Mouse (Mus musculus): ENCODE results near the gene Bicdl2. TPM values are rescaled to one million over a fixed set of nuclear protein-coding genes. Genes with fewer than 3 reads are reported as not detected.
A peak's percentile ranks its signal among the peaks of the same experiment; 100 is the strongest.

Bicdl2 gene
- polyA plus RNA-seq, 1 experiment from 2014 or later = 21.3 TPM

DNA sequence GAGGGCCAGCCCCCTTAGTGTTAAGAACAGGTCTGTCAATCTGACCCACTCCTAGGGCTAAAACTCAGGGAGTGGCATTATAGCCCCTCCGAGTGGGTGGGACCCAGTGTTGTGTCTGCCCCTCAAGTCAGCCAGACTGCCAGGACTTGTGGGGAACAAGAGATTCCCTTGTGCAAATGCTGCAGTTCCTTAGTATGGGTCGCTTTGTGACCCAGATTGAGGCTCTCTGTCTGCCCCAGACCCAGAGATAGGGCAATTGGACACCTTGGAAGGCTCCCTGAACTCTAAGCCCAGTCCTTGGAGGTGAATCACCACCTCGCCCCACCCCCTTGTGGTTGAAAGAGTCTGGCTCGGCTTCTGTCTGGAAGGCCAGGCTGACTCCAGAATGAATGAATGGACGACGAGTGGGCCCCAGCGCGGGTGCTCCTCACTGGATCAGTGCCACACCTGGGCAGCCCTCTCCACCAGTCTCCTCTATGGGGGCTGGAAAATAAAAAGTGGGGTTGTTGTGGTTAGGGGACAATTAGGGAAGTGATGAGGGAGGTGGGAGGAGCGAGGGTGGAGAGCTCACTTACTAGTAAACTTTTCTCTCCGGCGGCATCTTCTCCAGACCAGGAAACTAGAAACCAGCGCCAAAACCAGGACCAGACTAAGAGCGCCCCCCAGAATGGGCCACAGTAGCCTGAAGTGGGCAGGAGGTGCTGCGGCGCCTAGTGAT lies 15.4 kb downstream of the Bicdl2 start:
- Histone ChIP-seq H3K27me3 (peaks cover 24% of the 10 kb centered on the region), H3K9me3 (no peaks in the 10 kb centered on the region), H3K27ac (peak overlapping the region; percentile 79), H3K36me3 (no peaks in the 10 kb centered on the region), H3K4me3 (peak overlapping the region; percentile 64), H3K9ac (peak overlapping the region; percentile 46), H3K4me2 (peak overlapping the region; percentile 95), H3K4me1 (peaks cover 54% of the 10 kb centered on the region)
- ATAC-seq (ENCODE audit: insufficient number of reproducible peaks, low FRiP score, low TSS enrichment, low read depth) = no peak
- 9% methylated on average over 15 of the region's 15 CpGs for WGBS

DNA sequence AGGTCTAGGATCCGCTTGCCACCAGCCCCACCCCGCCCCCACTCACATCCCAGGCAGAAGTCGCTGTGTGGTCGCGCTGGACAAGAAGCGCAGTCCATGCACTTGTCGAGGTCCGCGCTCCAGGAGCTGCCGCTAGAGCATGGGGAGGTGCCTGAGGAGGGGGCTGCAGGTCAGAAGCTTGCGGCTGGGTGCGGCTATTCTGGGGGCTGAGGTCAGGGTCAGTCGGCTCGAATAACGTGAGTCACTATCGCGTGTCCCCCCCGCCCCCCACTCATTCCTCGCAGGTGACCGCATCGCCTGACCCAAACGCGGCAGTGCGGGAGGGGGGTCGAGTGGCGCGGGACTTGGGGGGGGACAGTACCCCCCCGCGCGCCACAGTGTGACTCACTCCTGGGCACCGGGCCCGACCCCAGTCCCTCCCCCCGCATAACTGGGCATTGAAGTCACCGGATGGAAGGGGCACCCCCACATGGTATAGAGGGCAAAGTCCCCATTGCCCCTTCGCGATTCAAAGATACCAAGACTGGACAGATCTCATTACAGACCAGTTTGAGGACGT lies 16.2 kb downstream of the Bicdl2 start:
- peak overlapping the region; percentile 79 for H3K27ac ChIP-seq
- peak overlapping the region; percentile 64 for H3K4me3 ChIP-seq
- under 1% methylated on average over 37 of the region's 37 CpGs for WGBS

DNA sequence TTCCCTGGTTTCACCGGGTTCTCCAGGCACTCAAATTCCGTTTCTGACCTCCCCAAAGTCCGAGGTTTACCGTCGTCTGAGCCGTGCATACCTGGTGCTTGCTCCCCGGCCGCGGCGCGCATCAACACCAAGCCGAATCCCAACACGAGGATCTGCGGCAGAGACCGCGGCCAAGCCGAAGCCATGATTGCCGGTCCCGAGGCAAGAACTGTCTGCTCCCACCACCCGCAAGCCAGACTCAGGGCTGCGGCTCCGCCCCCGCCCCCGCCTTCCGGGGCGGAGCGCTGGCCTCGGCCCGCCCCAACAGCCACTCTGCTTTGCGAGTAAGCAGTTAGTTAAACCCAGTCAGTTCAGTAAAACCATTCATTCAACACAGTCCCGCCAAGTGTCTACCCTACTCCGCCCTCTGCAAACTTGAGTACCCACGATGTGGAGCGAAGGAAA lies 17.0 kb downstream of the Bicdl2 start, which contains the start of gene Tnfrsf12a:
Gene Tnfrsf12a, minus strand, starts transcription at position 233 of the 444 bp plus-strand sequence.
- peaks cover 37% of the 10 kb centered on the region for H3K27me3 ChIP-seq
- under 1% methylated on average over 34 of the region's 34 CpGs for WGBS
- H3K4me3 ChIP-seq = peak within 1 kb of the TSS; percentile 64
- H3K9me3 ChIP-seq = no peaks in the 10 kb centered on the region
- peak; percentile 41; the same call in 1 of the 2 replicates for ATAC-seq (ENCODE audit: insufficient number of reproducible peaks, low FRiP score, low TSS enrichment, low read depth)
- H3K9ac ChIP-seq = peak within 1 kb of the TSS; percentile 46
- H3K27ac ChIP-seq = peak within 1 kb of the TSS; percentile 79
- H3K4me2 ChIP-seq = peak within 1 kb of the TSS; percentile 95
- H3K4me1 ChIP-seq = peaks cover 54% of the 10 kb centered on the region
- no peaks in the 10 kb centered on the region for H3K36me3 ChIP-seq

More for the DNA sequence above, 16.2 kb downstream of the Bicdl2 start:
- peak overlapping the region; percentile 46 for H3K9ac ChIP-seq
- no peak for ATAC-seq (ENCODE audit: insufficient number of reproducible peaks, low FRiP score, low TSS enrichment, low read depth)
- H3K36me3 ChIP-seq = no peaks in the 10 kb centered on the region
- peaks cover 33% of the 10 kb centered on the region for H3K27me3 ChIP-seq
- H3K9me3 ChIP-seq = no peaks in the 10 kb centered on the region
- peak overlapping the region; percentile 95 for H3K4me2 ChIP-seq
- H3K4me1 ChIP-seq = peaks cover 54% of the 10 kb centered on the region

DNA sequence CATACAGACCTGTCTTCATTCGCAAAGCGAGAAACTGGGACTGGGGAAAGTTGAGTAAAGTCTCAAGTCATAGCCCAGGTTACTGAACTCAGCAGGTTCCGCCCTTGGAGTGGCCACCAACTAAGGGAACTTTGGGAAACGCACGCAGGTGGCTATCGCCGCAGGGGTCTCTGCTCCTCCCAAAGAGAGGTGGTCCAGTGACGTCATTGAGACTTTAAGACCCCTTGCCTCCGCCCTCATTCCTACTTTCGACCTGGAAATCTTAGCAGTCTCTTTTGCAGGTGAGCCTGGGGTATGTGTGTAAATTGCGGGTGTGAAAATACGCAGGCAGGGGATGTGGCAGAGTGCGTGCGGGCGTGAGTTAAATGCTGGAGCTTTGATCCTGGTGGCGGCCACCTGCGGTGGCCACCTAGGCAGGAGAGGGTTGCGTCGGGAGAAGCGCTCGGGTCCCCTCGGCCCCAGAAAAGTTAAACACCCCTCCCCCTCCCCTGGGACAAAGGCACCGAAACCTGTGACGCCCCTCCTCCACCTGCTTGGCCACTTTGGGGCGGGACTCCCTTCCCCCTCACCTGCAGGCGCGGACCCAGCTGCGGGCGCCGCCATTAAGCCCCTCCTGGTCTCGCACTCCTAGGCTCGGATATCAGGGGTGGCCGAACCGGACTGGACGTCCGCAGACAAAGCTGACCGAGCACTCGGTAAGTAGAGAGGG lies 19.0 kb downstream of the Bicdl2 start, which contains the start of gene Cldn6:
Gene Cldn6, plus strand, starts transcription at position 123 of the 709 bp plus-strand sequence.
- Histone ChIP-seq H3K4me3 (peak within 1 kb of the TSS; percentile 24), H3K36me3 (no peaks in the 10 kb centered on the region), H3K4me2 (peak within 1 kb of the TSS; percentile 34), H3K4me1 (peaks cover 56% of the 10 kb centered on the region), H3K9me3 (no peaks in the 10 kb centered on the region), H3K27me3 (peaks cover 49% of the 10 kb centered on the region), H3K27ac (no peak within 1 kb of the TSS), H3K9ac (no peak within 1 kb of the TSS)
- WGBS = 2% methylated on average over 37 of the region's 38 CpGs
- ATAC-seq (ENCODE audit: insufficient number of reproducible peaks, low FRiP score, low TSS enrichment, low read depth) = no peak

DNA sequence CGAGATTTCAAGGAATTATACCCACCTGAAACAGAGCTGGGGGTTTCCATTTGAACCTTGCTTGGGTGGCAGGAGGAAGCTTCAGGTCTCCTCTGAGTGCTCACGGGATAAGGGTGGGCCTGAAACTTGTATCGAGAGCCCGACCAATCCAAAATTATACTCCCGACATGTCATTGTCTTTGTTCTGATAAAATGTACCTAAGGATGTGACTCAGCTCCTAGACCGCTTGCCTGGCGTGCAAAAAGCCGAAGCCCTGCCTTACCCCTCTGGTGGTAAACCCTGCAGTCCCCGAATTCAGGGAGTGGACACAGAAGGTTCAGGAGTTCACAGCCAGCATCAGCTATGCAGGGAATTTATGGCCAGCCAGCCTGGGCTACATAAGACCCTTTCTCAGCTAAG lies 20.0 kb downstream of the Bicdl2 start:
- peaks cover 50% of the 10 kb centered on the region for H3K4me1 ChIP-seq

DNA sequence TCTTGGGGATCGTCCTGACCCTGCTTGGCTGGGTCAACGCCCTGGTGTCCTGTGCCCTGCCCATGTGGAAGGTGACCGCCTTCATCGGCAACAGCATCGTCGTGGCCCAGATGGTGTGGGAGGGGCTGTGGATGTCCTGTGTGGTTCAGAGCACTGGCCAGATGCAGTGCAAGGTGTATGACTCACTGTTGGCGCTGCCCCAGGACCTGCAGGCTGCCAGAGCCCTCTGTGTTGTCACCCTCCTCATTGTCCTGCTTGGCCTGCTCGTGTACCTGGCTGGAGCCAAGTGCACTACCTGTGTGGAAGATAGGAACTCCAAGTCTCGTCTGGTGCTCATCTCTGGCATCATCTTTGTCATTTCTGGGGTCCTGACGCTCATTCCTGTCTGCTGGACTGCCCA lies 20.8 kb downstream of the Bicdl2 start:
- Histone ChIP-seq H3K4me1 (peaks cover 43% of the 10 kb centered on the region), H3K4me3 (no peak overlapping the region), H3K9me3 (no peaks in the 10 kb centered on the region), H3K4me2 (no peak overlapping the region), H3K27ac (no peak overlapping the region), H3K36me3 (no peaks in the 10 kb centered on the region), H3K9ac (no peak overlapping the region), H3K27me3 (peaks cover 49% of the 10 kb centered on the region)
- 69% methylated on average over 10 of the region's 10 CpGs for WGBS
- ATAC-seq (ENCODE audit: insufficient number of reproducible peaks, low FRiP score, low TSS enrichment, low read depth) = no peak

More for the DNA sequence above, 20.0 kb downstream of the Bicdl2 start:
- WGBS = 71% methylated on average over 9 of the region's 9 CpGs
- no peak for ATAC-seq (ENCODE audit: insufficient number of reproducible peaks, low FRiP score, low TSS enrichment, low read depth)
- Histone ChIP-seq H3K4me2 (no peak overlapping the region), H3K27ac (no peak overlapping the region), H3K36me3 (no peaks in the 10 kb centered on the region), H3K9ac (no peak overlapping the region), H3K27me3 (peaks cover 49% of the 10 kb centered on the region), H3K4me3 (no peak overlapping the region), H3K9me3 (no peaks in the 10 kb centered on the region)

DNA sequence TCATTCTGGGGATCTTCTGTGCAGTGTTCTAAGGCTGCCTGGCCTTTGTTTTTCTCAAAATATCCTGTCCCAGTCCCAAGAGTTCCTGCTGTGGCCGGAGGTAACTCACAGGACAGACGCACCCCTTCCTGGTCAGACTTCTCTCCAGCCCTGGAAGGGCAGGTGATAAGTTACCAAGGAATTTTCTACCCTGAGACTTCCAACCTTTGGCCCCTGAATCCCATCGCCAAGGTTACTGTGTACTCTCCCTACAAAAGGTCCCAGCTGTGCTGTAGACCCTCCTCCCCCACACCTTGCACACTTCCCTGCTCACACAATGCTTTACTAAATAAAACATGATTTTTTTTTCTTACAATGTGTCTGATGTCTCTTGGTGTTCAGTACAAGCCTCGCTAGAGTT lies 21.8 kb downstream of the Bicdl2 start:
- Histone ChIP-seq H3K9me3 (no peaks in the 10 kb centered on the region), H3K27ac (no peak overlapping the region), H3K4me3 (no peak overlapping the region), H3K4me1 (peaks cover 35% of the 10 kb centered on the region), H3K9ac (no peak overlapping the region), H3K36me3 (no peaks in the 10 kb centered on the region), H3K27me3 (peaks cover 49% of the 10 kb centered on the region), H3K4me2 (no peak overlapping the region)
- ATAC-seq (ENCODE audit: insufficient number of reproducible peaks, low FRiP score, low TSS enrichment, low read depth) = no peak
- WGBS = 51% methylated on average over 4 of the region's 4 CpGs

DNA sequence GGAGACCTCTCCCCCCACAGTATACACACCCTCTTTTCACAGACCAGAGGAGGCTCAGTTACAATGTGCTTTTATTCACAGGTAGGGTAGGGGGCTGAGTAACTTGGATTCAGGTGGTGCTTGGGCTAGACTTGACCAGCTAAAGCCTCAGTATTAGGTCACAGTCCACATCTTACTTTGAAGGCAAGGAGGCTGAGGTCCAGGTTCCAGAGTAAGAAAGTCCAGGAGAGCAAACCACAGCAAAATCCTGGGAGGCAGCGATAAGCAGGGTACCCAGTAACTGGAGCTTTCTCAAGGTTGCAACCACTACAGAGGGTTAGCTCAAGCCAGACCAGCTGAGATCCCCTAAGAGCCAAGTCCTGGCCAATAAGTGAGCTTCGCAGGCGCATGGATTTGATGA lies 22.2 kb downstream of the Bicdl2 start:
- H3K36me3 ChIP-seq = no peaks in the 10 kb centered on the region
- no peak overlapping the region for H3K27ac ChIP-seq
- no peak overlapping the region for H3K4me2 ChIP-seq
- no peaks in the 10 kb centered on the region for H3K9me3 ChIP-seq
- peaks cover 49% of the 10 kb centered on the region for H3K27me3 ChIP-seq
- 71% methylated on average over 3 of the region's 3 CpGs for WGBS
- no peak overlapping the region for H3K4me3 ChIP-seq
- ATAC-seq (ENCODE audit: insufficient number of reproducible peaks, low FRiP score, low TSS enrichment, low read depth) = no peak
- H3K4me1 ChIP-seq = peaks cover 32% of the 10 kb centered on the region
- H3K9ac ChIP-seq = no peak overlapping the region

DNA sequence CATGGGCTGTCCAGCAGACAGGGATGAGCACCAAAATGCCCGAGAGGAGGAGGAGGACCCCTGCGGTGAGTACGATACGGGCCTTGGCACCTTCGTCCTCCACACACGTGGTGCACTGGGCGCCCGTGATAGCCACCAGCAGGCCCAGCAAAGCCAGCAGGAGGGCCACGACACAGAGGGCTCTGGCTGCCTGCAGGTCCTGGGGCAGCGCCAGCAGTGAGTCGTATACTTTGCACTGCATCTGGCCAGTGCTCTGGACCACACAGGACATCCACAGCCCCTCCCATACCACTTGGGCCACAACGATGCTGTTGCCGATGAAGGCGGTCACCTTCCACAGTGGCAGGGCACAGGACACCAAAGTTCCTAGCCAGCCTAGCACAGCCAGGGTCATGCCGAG lies 22.9 kb downstream of the Bicdl2 start:
- Histone ChIP-seq H3K4me2 (peak overlapping the region; percentile 31), H3K9me3 (no peaks in the 10 kb centered on the region), H3K27me3 (peaks cover 49% of the 10 kb centered on the region), H3K4me1 (peaks cover 29% of the 10 kb centered on the region), H3K4me3 (peak overlapping the region; percentile 19), H3K27ac (no peak overlapping the region), H3K9ac (no peak overlapping the region), H3K36me3 (no peaks in the 10 kb centered on the region)
- WGBS = 23% methylated on average over 15 of the region's 15 CpGs
- ATAC-seq (ENCODE audit: insufficient number of reproducible peaks, low FRiP score, low TSS enrichment, low read depth) = no peak

DNA sequence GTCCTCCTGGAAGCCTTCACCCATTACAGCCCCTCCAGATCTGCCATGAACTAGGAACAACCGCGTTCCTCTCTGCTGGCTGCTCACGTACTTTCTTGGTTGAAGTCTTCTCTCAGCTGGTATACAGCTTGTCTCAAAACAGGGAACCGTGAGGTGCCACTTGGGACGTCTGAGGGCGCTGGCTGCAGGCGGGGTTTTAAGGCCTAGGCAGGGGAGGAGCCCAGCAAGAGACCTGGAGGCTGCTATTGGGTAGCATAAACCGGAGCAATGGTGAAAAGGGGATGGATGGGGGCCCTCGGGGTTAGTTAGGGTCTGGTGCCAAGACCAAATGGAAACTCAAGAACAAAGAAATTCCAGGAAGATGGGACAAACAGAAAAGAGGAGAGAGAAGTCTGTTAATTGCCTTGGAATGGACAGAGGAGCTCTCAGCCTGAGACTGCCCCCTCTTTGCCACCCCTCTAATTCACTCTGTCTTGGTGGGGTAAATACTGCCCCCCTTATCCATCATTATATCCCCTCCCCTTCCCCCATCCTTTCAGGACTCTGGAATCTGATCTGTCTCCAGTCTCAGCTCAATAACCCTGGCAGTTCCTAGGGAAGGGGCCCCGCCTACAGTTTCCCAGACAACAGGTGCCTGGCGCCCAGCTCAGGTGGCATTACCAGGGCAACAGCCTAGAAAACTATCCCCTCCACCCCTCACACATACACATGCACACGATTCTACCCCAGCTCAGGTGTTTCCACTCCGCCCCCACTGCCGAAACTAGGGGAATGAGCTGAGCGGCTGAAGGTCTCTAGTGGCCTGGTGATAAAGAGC lies 23.8 kb downstream of the Bicdl2 start, which contains the start of gene Cldn9:
Gene Cldn9, minus strand, starts transcription at position 171 of the 817 bp plus-strand sequence.
- Histone ChIP-seq H3K4me2 (peak within 1 kb of the TSS; percentile 31), H3K4me1 (peaks cover 25% of the 10 kb centered on the region), H3K4me3 (peak within 1 kb of the TSS; percentile 19), H3K27me3 (peaks cover 42% of the 10 kb centered on the region), H3K9ac (no peak within 1 kb of the TSS), H3K36me3 (no peaks in the 10 kb centered on the region), H3K9me3 (no peaks in the 10 kb centered on the region), H3K27ac (no peak within 1 kb of the TSS)
- WGBS = 16% methylated on average over 15 of the region's 15 CpGs
- peak; percentile 50; the same call in 1 of the 2 replicates for ATAC-seq (ENCODE audit: insufficient number of reproducible peaks, low FRiP score, low TSS enrichment, low read depth)

DNA sequence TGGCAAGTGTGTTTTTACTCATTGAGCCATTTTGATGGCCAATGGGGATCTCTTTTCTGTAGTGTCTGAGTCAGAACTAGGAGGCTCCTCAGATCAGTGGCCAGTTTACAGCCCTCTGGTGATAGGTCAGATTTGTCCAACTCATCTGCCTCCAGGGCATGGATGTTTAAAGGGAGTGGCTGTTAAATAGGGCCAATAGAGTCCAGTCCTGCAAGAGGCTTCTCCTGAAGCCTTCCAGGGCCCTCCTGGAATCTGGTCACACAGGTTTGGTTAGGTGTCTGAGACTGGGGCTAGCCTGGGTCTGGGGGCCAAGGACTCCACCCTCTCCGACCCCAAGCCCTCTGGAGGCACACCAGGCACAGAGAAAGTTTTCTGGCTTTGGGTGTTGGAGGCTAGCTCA lies 34.2 kb downstream of the Bicdl2 start:
- H3K27ac ChIP-seq = no peak overlapping the region
- H3K36me3 ChIP-seq = no peaks in the 10 kb centered on the region
- H3K4me1 ChIP-seq = peaks cover 4% of the 10 kb centered on the region
- H3K9me3 ChIP-seq = no peaks in the 10 kb centered on the region
- H3K9ac ChIP-seq = no peak overlapping the region
- no peak overlapping the region for H3K4me3 ChIP-seq
- WGBS = 40% methylated on average over 1 of the region's 1 CpGs
- peaks cover 18% of the 10 kb centered on the region for H3K27me3 ChIP-seq
- no peak overlapping the region for H3K4me2 ChIP-seq
- ATAC-seq (ENCODE audit: insufficient number of reproducible peaks, low FRiP score, low TSS enrichment, low read depth) = no peak

Data from limb, embryonic 15.5 days (tissue).